Mouse (Mus musculus) lung, postnatal 36 days (tissue): ENCODE data around the gene Zc2hc1c.
A peak's percentile ranks its signal among the peaks of the same experiment; 100 is the strongest.

Experiments used
- DNase-seq: peaks from one replicate; pipeline ENCODE4 v3.0.0; 2022; ENCODE audit warnings: mixed read lengths

The Zc2hc1c gene

DNA sequence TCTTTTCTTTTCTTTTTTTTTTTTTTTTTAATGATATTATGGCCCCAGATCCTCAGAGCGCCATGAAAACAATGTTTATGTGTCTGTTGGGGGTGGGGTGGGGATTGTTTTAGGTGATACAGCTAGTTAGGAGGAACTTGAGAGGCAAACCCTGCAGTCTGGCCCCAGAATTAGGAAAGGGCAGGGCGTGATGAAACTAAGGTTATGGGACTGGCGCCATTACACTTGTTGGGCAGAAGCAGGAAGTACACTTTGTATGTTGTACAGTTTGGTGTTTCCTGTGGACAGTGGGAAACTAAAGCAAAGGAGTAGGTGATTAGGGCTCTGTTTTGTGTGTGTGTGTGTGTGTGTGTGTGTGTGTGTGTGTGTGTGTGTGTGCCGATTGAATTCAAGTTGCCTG lies 51.6 kb downstream of the Zc2hc1c start:
- peak; percentile 81 for DNase-seq

DNA sequence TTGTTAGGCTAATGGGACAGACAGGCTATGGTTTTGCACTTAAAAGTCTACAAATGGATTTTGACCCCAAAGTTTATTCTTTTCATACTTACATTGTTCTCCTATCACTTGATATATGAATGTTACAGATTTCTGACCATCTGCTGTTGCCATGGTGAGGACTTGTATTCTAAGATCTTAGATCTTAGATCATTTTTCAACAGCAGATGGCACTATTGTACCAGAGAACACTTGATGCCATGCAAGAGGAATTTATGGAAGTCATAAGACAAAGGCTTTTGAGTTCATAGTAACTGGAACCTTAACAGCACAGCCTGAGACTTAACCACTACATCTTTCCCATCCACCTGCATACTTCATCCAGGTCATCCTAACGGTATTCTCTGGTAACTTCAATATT lies 52.7 kb downstream of the Zc2hc1c start:
- DNase-seq, result peak; percentile 86

DNA sequence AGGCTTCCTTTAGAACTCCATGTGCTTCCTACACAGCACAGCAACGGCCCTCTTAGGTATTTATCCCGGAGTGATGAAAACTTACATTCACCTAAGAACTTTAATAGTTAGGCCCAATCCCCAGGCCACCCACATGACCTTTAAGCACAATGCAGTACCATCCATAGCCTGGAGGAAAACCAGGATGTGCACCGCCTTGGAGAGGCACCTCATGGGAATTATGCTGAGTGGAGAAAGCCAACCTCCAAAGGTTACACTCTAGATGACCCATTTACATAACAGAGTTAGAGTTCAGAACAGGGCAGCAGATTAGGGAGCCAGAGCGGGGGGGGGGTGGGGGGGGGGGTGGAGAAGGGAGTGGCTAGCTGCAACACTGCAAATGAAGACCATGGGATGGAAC lies 53.9 kb downstream of the Zc2hc1c start:
- DNase-seq, result no peak

DNA sequence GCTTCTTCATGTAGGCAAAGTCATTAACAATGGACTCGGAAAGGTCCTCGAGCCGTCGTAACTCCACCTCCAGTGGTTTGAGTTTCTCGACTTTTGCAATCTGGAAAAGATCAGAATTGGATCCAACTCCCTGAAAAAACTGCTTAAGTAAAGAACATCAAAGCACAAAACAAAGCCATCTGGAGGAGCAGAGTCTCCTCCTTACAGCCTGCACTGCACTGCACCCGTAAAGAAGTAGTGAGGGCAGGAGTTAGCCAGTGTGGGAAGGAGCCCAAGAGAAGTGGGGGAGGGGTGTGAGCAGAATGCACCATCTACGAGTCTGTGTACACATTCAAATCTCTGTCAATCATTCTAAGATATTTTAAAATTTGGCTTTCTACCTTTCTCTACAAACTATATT lies 55.9 kb downstream of the Zc2hc1c start:
- DNase-seq, result no peak

DNA sequence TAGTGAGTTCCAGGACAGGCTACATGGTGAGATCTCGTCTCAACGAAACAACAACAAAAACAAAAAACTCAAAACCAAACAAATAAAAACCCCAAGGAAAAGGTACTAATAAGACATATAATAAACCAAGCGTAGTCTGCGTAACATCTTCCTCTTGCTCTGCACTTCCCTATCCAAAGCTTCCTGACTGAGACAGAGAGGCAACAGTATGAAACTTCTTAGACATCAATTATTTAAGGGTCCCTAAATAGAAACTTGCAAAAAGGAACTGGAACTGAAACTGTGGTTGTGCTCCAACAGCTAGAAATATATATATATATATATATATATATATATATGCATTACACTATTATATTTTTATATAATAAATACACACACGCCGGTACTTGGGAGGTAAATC lies 57.2 kb downstream of the Zc2hc1c start:
- no peak for DNase-seq

DNA sequence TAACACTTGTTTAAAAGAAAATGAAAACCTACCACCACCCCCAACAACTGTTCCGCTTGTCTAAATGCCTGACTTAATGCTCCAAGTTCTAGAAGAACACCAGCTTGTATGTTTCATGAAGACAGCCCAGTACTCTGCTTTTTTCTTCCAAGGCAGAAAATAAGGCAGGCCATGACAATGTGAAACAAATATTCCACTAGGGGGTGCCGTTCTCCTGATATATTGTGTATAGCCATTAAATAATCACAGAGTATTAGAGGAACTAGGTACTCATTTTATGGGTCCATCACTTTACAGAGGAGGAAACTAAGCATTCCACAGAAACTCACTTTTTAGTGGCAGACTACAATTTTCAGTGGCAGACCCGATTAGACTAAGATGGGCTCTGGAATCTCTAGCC lies 58.0 kb downstream of the Zc2hc1c start:
- DNase-seq, result peak; percentile 94

DNA sequence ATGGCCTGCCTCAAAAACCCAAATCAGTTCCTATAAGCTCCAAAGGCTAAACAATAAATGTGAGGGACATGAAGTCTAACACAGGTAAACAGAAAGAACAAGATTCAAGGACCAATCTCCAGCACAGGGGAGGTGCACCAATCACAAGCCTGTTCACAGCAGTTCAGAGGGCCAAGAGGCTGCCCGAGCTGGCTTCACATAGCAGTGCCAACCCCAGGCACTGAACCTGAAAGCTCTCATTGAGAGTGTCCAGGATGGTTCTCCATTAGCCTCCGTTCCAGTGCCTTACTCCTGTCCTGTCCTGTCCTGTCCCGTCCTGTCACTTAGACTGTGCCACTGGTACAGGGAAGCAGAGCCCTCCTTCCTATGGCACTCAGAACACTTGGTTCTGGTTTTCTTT lies 58.8 kb downstream of the Zc2hc1c start:
- DNase-seq, result no peak

DNA sequence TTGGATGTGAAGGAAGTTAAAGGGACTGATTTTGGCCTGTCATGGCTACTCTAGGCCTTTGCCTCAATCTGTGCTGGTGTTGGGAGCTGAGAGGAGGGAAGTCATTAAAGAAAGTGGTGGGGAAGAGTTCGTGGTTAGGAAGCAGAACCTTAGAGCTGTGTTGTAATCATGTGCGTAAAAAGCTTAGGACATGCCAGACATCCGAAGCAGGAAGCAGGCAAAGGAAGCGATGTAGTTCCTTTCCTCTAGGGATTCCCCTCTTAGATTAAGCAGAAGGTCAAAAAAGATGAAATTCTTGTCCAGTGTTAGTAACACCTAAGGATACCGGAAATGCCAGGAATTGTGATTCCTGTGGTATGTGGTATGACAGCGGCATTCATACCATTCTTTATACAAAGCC lies 59.9 kb downstream of the Zc2hc1c start:
- DNase-seq, result peak; percentile 53
